In genomic region chr9:122805053-122805844, GRCm38 (mm10) we compare ENCODE assay signal across 8 mouse cellular contexts. TPM values are rescaled to one million over a fixed set of nuclear protein-coding genes. Genes with fewer than 3 reads are reported as not detected.
DNase-seq lines count a peak whose midpoint lies in the region; ATAC-seq lines count a peak whose summit lies in the region.

Gene Tcaim (plus strand): TSS chr9:122805539.

- H3K27me3 ChIP-seq in hindbrain, embryonic 15.5 days, result no peaks in the 10 kb centered on the region

- H3K9me3 ChIP-seq in hindbrain, embryonic 15.5 days, result no peaks in the 10 kb centered on the region

- H3K4me3 ChIP-seq in hindbrain, embryonic 15.5 days, result peak within 1 kb of the TSS; percentile 53

- 7% methylated on average over 42 of the region's 42 CpGs for WGBS in hindbrain, embryonic 15.5 days

- peak within 1 kb of the TSS; percentile 77 for H3K9ac ChIP-seq in hindbrain, embryonic 15.5 days

- peak within 1 kb of the TSS; percentile 90 for H3K4me2 ChIP-seq in hindbrain, embryonic 15.5 days

- H3K4me1 ChIP-seq in hindbrain, embryonic 15.5 days (replicated peaks), result peaks cover 10% of the 10 kb centered on the region

- peak within 1 kb of the TSS; percentile 91 for H3K27ac ChIP-seq in hindbrain, embryonic 15.5 days (replicated peaks)

- peak; percentile 90 for DNase-seq in T-cell, adult 2 months (ENCODE audit: low spot score)
- DNase-seq in cerebellum, postnatal 36 days, result peak; percentile 90 to 94
- peak; percentile 90 to 92 for DNase-seq in frontal cortex, postnatal 36 days (ENCODE audit: low spot score in 2 of 2)
- peak; percentile 85 for DNase-seq in left cerebral cortex, adult 11 months (ENCODE audit: low spot score)
- peak; percentile 94 for DNase-seq in lung, postnatal 4 days
- peak; percentile 86 for DNase-seq in retina, postnatal 7 days (ENCODE audit: low read depth, low spot score)
- peak; percentile 84 for DNase-seq in urinary bladder, adult 2 months (ENCODE audit: low spot score)

- peak; percentile 99 for ATAC-seq in hindbrain, embryonic 15.5 days (ENCODE audit: low FRiP score, low read depth)

- no peaks in the 10 kb centered on the region for H3K36me3 ChIP-seq in hindbrain, embryonic 15.5 days

RNA-seq across cellular contexts. Expression of gene Tcaim, which starts in this region (rescaled TPM):
- 7.7 and 8.5 TPM in 2 replicates for polyA plus RNA-seq in hindbrain, embryonic 15.5 days (2015; fragmentation: Nextera tagmentation; extraction: Ambion mirVana)
- 6.6 and 7.1 TPM in 2 replicates for polyA plus RNA-seq in urinary bladder, adult 2 months (2012; rRNA removed)

Comparison
In these comparisons a context has a peak if more than half of its experiments do, and no peak if none do; other contexts are left out.
1. Peak in every context shown above with its lines: DNase-seq, ATAC-seq, H3K4me3 ChIP-seq and H3K27ac ChIP-seq.